Mouse (Mus musculus) ES-Bruce4 (cell line): Measurements from ENCODE around the gene Rps26. TPM values are rescaled to one million over a fixed set of nuclear protein-coding genes. Genes with fewer than 3 reads are reported as not detected.

Experiments used
- H3K27ac ChIP-seq: 2 replicates; pipeline ENCODE4 v1.5.1; 2012; ENCODE audit warnings: low read length, inconsistent platforms; ENCODE audit not compliant: insufficient read depth
- H3K27me3 ChIP-seq: 2 replicates; pipeline ENCODE4 v1.6.1; 2012; ENCODE audit warnings: mild to moderate bottlenecking, low read length, inconsistent platforms; ENCODE audit not compliant: control insufficient read depth, poor library complexity, insufficient read depth, severe bottlenecking
- H3K36me3 ChIP-seq: 2 replicates; pipeline ENCODE4 v1.6.1; 2012; ENCODE audit warnings: inconsistent platforms, mild to moderate bottlenecking, low read length, moderate library complexity; ENCODE audit not compliant: control insufficient read depth, poor library complexity, insufficient read depth, severe bottlenecking
- H3K4me1 ChIP-seq: one replicate; pipeline ENCODE4 v1.8.1; 2011; ENCODE audit warnings: low read length; ENCODE audit not compliant: control insufficient read depth, insufficient read depth
- H3K4me3 ChIP-seq: 2 replicates; pipeline ENCODE4 v1.5.1; 2011; ENCODE audit warnings: low read depth, mild to moderate bottlenecking, low read length
- H3K9ac ChIP-seq: 2 replicates; pipeline ENCODE4 v1.6.1; 2012; ENCODE audit warnings: low read depth, mild to moderate bottlenecking, inconsistent platforms; ENCODE audit not compliant: poor library complexity, severe bottlenecking
- H3K9me3 ChIP-seq: replicated peaks from 2 replicates; pipeline ENCODE4 v1.6.1; 2012; ENCODE audit warnings: mild to moderate bottlenecking, low read length, inconsistent platforms; ENCODE audit not compliant: control insufficient read depth, poor library complexity, insufficient read depth, severe bottlenecking
- CTCF ChIP-seq: IDR thresholded peaks from one replicate; pipeline ENCODE4 v1.8.1; 2011; ENCODE audit warnings: low read depth, low read length
- EP300 ChIP-seq: IDR thresholded peaks from 2 replicates; pipeline ENCODE4 v1.6.1; 2011; ENCODE audit warnings: low read depth, low read length; ENCODE audit not compliant: insufficient read depth
- POLR2A ChIP-seq: IDR thresholded peaks from one replicate; pipeline ENCODE4 v1.8.1; 2011; ENCODE audit warnings: low read length; ENCODE audit not compliant: insufficient read depth
- polyA plus RNA-seq: library from polyadenylated mRNA; stranded (reverse); fragments of >200 nt; gene quantifications from 2 replicates; pipeline ENCODE4 v1.2.4, GENCODE M21; 2011; ENCODE audit warnings: low read depth; ENCODE audit not compliant: missing spikeins, insufficient read depth, insufficient read length

Rps26 gene
- polyA plus RNA-seq, 1 experiment: 1,959 TPM

DNA sequence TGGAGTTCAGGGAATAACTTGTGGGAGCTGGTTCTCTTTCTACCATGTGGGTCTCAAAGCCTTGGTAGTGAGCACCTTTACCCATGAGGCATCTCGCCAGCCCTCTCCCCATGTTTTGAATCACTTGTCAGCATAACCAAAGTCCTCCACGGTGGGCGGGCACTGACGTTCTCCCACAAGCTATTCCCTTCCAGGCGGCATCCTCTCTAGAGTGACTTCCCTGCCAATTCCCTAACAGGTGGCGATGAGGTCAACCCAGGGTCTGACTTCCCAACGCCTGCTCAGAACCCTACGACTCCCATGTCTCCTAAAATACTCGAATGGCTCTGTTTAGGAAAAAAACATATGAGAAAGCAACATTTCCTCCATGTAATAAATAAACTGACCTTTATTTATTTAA is 31.3 kb upstream of the Rps26 start:
- no peak overlapping the region for H3K27ac ChIP-seq
- TF ChIP-seq EP300 (no peak), CTCF (no peak), POLR2A (no peak)
- peaks cover 3% of the 10 kb centered on the region for H3K4me1 ChIP-seq
- H3K4me3 ChIP-seq: no peak overlapping the region
- no peaks in the 10 kb centered on the region for H3K27me3 ChIP-seq
- no peaks in the 10 kb centered on the region for H3K9me3 ChIP-seq
- H3K36me3 ChIP-seq: no peaks in the 10 kb centered on the region
- H3K9ac ChIP-seq: no peak overlapping the region

DNA sequence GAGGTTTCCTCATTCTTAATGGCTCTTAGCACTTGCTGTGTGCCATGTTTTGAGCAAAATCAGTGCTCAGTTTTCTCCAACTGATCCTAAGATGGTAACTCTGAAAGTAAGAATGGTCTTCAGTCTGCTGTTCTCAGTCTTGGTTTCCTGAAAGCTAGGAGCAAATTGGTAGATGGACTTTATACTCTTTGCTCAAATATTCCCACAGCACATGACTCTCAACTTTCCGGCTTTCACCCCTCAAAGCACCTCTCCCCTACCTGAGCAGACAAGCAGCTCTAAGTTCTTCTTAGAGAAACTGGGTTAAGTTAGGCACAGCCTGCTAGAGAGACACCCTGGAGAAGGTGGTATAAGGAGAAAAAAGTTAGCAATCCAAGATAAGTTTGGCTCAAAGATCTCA is 30.2 kb upstream of the Rps26 start:
- Histone ChIP-seq H3K9ac (no peak overlapping the region), H3K27me3 (no peaks in the 10 kb centered on the region), H3K4me1 (peaks cover 3% of the 10 kb centered on the region), H3K9me3 (no peaks in the 10 kb centered on the region), H3K36me3 (no peaks in the 10 kb centered on the region), H3K27ac (no peak overlapping the region), H3K4me3 (no peak overlapping the region)
- TF ChIP-seq EP300 (no peak), POLR2A (no peak), CTCF (no peak)

GRCm38 (mm10) chr10:128655254-128655653 is 28.7 kb upstream of the Rps26 start:
- Histone ChIP-seq H3K9me3 (no peaks in the 10 kb centered on the region), H3K27ac (peak overlapping the region; percentile 76), H3K36me3 (no peaks in the 10 kb centered on the region), H3K27me3 (no peaks in the 10 kb centered on the region), H3K9ac (no peak overlapping the region), H3K4me1 (peaks cover 3% of the 10 kb centered on the region), H3K4me3 (no peak overlapping the region)
- TF ChIP-seq POLR2A (no peak), EP300 (no peak), CTCF (no peak)

GRCm38 (mm10) chr10:128653866-128654265 is 27.3 kb upstream of the Rps26 start:
- no peak for TF ChIP-seq CTCF
- TF ChIP-seq POLR2A: no peak
- no peak for TF ChIP-seq EP300
- no peak overlapping the region for H3K9ac ChIP-seq
- H3K36me3 ChIP-seq: no peaks in the 10 kb centered on the region
- H3K9me3 ChIP-seq: no peaks in the 10 kb centered on the region; the same call in 1 of the 2 replicates
- H3K4me1 ChIP-seq: peaks cover 3% of the 10 kb centered on the region
- H3K27me3 ChIP-seq: no peaks in the 10 kb centered on the region
- no peak overlapping the region for H3K4me3 ChIP-seq
- no peak overlapping the region for H3K27ac ChIP-seq

GRCm38 (mm10) chr10:128646139-128647089 is 19.9 kb upstream of the Rps26 start:
- TF ChIP-seq POLR2A: no peak
- no peak for TF ChIP-seq CTCF
- no peak for TF ChIP-seq EP300
- H3K4me1 ChIP-seq: peaks cover 2% of the 10 kb centered on the region
- peak overlapping the region; percentile 59 for H3K4me3 ChIP-seq
- peak overlapping the region; percentile 34 for H3K9ac ChIP-seq
- no peaks in the 10 kb centered on the region for H3K36me3 ChIP-seq
- no peaks in the 10 kb centered on the region for H3K27me3 ChIP-seq
- no peaks in the 10 kb centered on the region; the same call in 1 of the 2 replicates for H3K9me3 ChIP-seq
- H3K27ac ChIP-seq: no peak overlapping the region
